Mouse (Mus musculus): ENCODE results near the gene Aqp7.
"Not testable (repeated sequence)": the region's sequence is repeated elsewhere in the genome, so short reads cannot be mapped to it uniquely, and the experiment has no call there.

Gene Aqp7

DNA sequence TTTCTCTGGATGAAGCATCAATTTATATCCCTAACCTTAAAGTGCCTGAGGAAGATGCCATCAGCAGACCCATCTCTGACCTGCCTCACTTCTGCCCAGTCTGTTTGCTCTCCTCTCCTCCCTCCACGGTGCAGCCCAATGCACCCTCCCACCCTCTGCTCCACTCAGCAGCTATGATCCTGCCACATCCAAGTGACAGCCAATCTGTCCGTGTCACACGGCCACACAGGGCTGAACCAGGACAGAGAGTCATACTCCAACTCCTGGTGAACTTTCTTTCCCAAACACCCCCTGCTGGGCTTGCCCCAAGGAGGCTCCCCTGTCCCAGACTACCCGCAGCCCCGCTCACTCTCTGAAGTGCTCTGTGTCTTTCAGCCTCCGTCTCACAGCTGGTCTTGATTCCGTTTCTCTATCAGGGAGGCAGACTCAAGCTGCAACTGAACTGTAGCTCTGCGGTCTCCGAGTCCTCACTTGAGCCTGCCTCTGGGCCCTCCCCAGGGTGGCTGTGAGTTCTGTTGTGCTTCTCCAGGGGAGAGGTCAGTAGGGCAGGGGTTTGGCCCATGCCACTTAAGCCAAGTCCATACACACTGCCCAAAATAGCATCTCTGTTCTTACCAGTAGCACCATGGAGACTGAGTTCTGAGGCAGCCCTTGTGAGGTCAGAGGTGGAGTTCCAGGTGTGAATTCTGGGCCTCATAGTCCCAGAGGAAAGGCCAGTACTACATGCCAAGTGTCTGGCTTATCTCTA lies at the start of gene Aqp7:
Gene Aqp7, minus strand, starts transcription at position 616 of the 748 bp plus-strand sequence.
- no peak for DNase-seq (ENCODE audit: low read depth, low spot score)

GRCm38 (mm10) chr4:41097381-41097780 lies 49.4 kb upstream of the Aqp7 start:
- no peak for DNase-seq (ENCODE audit: low read depth, low spot score)

DNA sequence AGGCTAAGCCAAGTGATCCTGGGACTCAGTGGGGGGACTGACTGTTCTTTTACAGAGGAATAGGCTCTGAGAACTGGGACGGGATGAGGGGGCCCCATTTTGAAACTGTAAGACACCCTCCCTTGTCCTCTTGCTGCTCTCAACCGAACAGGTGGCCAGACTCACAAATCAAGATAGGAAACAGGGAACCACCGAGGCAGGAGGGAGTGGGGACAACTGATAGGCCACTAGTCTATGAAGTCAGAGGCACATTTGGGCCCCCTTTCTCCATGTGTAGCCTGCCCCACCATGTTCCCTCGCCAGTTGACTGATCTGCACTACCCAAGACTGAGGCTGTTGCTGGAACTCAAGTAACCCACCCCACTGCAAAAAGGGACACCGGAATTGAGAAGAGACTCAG lies 48.9 kb upstream of the Aqp7 start:
- no peak for DNase-seq (ENCODE audit: low read depth, low spot score)

DNA sequence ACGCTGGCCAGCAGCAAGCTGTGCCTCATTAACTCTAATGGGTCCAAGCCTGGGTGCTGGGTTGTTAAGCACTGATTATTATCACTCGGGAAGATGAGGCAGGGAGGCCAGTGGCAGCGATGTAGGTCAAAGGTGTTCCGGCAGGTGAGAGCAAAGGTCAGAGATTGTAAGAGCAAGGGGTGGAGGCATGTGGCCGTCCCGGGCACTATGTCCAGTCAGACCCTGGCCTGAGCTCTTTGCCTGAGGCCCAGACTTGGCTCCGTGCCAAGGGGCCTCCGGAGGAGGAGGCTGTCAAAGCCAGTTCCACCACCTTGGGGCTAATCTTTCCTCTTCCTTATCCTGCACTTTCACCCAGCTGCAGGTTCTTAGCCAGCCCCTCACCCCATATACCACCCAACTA lies 48.2 kb upstream of the Aqp7 start:
- no peak for DNase-seq (ENCODE audit: low read depth, low spot score)

- no peak for DNase-seq (ENCODE audit: low read depth, low spot score)
These were observed 46.4 kb upstream of the Aqp7 start for GRCm38 (mm10) chr4:41094361-41094760.

GRCm38 (mm10) chr4:41092958-41093357 lies 45.0 kb upstream of the Aqp7 start:
- no peak for DNase-seq (ENCODE audit: low read depth, low spot score)

- no peak for DNase-seq (ENCODE audit: low read depth, low spot score)
These were observed 43.5 kb upstream of the Aqp7 start for GRCm38 (mm10) chr4:41091391-41091790.

- no peak for DNase-seq (ENCODE audit: low read depth, low spot score)
These were observed 41.8 kb upstream of the Aqp7 start for GRCm38 (mm10) chr4:41089705-41090104.

- DNase-seq (ENCODE audit: low read depth, low spot score) = no peak
These were observed 41.2 kb upstream of the Aqp7 start for GRCm38 (mm10) chr4:41089189-41089588.

DNA sequence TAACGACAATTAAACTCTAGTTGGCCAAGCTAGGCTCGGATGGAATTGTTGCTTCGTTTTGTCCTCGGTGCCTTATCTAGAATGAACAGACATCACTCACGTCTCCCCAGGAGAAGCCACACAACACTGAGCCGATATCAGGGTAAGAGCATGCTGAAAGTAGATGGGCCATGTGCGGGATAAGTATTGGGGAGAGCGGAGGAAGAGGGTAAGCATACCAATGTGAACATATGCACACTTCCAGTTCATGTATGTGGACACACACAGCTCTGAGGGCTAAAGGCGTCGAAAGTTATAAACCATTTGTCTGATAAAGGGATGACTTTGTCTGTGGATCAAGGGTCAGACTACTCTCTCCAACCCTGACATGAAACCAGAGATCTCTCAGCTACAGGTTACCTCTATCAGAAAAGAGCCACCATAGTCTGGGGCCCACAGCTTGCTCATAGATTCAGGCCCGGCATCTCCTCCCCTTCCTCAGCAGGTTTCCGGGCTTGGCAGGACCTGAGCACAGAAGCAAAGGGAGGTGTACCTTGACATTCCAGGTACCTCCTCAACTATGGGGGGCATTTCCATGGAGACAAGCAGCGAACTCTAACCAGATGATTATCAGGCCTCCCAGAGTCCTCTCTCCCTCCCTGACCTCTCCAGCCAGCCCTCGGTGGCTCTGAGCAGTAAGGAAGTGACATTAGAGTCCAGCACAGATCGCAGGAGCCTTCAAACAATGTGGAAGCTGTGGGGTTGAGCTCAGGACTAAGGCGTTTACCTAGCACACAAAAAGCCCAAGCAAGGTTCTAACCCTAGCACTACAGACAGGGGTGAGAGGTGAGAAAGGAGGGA lies 39.7 kb upstream of the Aqp7 start:
- no peak for DNase-seq (ENCODE audit: low read depth, low spot score)

DNA sequence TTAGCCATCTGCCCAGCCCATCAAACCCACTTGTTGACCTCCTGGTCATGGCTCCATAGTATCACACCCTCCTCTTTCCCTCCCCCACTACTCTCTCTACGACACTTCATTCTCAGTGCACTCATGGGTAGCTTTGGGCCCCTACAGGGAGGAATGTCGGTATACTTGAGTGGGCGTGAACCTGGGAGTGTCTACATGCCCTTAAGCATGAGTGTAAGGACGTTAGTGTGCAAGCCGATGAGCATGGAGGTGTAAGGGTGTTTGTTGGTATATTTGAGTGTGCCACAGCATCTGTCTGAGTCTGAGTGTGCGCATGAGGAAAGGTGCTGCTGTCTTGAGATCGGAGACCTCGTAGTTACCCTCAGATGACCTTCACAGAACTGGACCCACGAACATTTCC lies 39.0 kb upstream of the Aqp7 start:
- no peak for DNase-seq (ENCODE audit: low read depth, low spot score)

GRCm38 (mm10) chr4:41084819-41085218 lies 36.9 kb upstream of the Aqp7 start:
- no peak for DNase-seq (ENCODE audit: low read depth, low spot score)

- DNase-seq (ENCODE audit: low read depth, low spot score) = not testable (repeated sequence)
These were observed 34.9 kb upstream of the Aqp7 start for GRCm38 (mm10) chr4:41082803-41083202.

- no peak for DNase-seq (ENCODE audit: low read depth, low spot score)
These were observed 33.8 kb upstream of the Aqp7 start for GRCm38 (mm10) chr4:41081733-41082132.

DNA sequence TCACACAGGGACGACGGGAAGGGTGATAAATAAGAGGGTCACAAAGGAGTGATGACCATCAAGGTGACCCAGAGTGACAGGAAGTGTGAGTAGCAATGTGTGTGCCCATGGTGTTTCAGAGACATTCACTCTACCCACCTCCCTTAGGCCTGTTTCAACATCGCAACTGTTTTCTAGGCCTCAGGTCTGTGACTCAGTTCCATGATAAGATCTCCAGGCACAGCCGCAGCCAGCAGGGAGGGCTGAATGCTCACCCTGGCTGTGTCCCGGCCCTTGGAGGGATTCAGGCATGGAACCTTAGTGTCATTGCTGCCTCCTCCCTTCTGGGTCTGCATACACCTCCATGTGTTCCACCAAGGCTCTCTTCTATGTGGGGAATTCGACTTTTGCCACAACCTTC lies 30.8 kb upstream of the Aqp7 start:
- DNase-seq (ENCODE audit: low read depth, low spot score) = no peak

DNA sequence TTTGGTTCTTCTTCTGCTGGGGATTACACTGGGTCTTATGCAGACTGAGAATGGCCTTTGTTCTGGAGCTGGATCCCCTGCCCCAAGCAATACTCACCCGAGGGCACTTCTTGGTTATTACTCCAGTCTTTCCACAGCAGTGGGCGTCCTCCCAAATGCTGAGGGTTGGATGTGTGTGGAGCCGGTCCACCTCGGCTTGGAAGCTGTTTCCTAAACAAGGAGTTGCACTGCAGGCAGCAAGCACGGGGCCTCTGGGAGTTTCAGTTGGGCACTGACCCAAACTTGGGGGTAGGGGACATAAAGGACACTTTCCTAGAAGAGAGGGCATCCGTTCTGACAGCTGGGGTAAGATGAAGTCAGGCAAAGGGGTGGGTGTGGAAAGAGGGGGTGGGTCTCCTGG lies 26.5 kb upstream of the Aqp7 start:
- no peak for DNase-seq (ENCODE audit: low read depth, low spot score)

- DNase-seq (ENCODE audit: low read depth, low spot score) = no peak
These were observed 25.3 kb upstream of the Aqp7 start for GRCm38 (mm10) chr4:41073008-41073817.

- no peak for DNase-seq (ENCODE audit: low read depth, low spot score)
These were observed 23.8 kb upstream of the Aqp7 start for GRCm38 (mm10) chr4:41071500-41072429.

DNA sequence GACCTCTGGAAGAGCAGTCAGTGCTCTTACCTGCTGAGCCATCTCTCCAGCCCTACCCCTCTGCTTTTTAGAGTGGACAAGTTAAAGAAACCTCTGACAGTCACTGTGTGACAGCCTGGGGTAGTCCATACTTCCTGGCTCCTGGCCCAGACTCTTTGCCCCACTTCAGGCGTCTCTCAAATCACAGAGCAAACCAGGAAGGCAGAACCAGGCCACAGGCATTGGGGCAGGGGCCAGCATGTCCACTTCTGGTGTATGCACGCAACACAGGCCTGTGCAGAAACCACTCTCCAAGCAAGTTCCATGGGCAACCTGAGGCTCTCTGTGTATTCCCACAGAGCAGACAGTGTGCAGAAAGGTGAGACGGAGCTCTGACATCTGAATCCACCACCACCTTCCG lies 17.3 kb upstream of the Aqp7 start:
- DNase-seq (ENCODE audit: low read depth, low spot score) = no peak

GRCm38 (mm10) chr4:41063894-41064673 lies 16.1 kb upstream of the Aqp7 start:
- no peak for DNase-seq (ENCODE audit: low read depth, low spot score)
